Mouse (Mus musculus): ENCODE measurements at regions not wholly inside any gene's neighbourhood (a gene's known extent, or its start where the extent isn't known, plus 50 kb on each side); places are given as distances from the start of the nearest gene placed in this dataset.
"Not testable (repeated sequence)": the region's sequence is repeated elsewhere in the genome, so short reads cannot be mapped to it uniquely, and the experiment has no call there.

DNA sequence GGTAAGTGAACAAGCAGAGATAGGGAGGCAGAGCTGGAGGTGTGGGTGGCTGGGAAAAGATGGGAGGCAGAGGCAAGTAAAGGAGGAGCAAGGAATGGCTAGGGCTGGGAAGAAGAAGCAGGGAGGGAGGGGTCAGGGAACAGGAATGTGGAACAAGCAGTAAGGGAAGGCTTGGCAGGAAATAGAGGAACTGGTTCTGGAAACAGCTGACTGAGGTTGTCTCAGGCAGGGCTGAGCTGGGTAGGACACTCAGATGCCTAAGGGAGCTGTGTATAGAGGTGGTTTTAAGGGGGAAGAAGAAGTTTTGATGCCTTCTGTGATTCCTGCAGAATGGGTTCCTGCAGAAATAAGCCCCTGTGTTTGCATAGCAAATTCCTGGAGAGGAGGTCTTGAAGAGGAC, 92.7 kb downstream of the Nucb2 start:
- no peak for DNase-seq (ENCODE audit: low spot score)

DNA sequence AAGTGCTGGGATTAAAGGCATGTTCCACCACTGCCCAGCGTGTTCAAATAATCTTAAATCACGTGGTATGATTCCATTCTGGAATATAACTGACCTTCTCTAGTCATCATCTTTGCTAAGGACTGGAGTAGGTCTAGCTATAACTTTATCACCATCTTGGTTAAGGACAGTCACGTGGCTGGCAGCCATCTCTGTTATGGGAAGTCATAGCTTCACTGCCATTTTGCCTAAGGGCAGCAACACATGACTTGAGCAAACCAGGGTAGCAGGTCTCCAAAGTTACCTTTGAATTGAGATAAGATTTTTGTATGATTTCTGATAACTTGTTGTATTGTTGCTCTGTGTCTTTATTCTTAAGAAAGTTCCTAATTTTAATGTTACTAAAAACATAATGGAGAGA, 96.2 kb downstream of the Nucb2 start:
- DNase-seq (ENCODE audit: low spot score): no peak

DNA sequence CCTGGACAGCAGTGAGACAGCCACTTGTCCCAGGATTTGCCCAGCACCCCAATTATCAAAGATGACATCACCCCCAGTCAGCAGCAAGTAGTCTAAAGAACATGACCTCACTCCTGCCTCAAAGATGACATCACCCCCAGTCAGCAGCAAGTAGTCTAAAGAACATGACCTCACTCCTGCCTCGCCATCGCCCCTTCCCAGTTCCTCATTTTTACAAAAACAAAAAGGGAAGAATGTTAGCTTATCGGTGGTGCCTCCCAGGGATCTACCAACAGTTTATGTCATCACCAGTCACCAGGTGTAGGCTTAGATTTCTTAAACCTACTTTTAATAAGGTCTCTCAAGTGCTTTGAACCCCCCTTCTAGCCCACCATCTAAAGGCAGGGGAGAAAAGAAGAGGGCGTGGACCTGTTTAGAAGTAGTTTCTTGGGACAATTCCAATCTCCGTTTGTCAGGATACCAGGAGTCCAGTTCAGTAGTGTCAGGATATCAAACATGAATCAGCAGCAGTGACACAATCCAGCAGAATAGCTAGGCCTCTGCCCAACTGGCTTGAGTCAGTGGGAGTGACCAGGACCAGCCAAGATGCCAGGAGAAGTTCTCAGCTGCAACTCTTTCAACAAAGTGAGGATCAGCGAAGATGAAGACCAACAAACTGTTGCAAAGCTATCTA, 99.1 kb downstream of the Nucb2 start:
- no peak for DNase-seq (ENCODE audit: low spot score)

DNA sequence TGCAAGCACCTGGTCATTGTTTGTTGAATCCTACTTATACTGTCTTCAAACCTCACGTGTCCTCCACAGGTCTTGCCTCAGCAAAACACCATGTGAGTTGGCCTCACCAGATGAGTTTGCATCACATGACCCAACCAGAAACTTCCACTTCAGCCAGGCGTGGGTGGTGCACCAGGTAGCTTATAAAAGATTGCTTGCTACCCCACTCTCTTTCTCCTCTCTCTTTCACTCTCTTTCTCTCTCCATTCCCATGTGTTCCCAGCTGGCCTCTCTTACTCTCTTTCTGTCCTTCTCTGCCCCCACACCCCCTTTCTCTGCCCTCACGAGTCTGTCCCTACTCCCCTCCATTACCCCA, 99.6 kb downstream of the Nucb2 start:
- DNase-seq (ENCODE audit: low spot score): no peak

DNA sequence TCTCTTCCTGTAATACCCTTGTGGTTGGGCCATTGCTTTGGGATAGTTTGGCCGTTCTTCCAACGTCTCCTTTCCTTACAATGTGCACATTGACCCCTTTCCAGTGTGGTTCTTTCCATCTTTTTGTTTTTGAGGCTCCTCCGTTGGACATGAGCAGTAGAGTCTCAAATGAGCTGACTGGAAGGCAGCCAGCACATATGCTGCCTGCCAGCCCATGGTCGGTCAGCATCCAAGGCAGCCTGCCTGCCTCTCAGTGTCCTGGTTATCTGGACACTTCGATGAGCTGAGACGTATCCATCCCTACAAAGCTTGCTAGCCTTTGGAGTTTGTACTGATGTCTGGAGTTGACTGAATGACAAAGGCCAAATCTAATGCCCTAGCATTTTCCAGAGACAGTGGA, 102.1 kb downstream of the Nucb2 start:
- DNase-seq (ENCODE audit: low spot score): no peak

DNA sequence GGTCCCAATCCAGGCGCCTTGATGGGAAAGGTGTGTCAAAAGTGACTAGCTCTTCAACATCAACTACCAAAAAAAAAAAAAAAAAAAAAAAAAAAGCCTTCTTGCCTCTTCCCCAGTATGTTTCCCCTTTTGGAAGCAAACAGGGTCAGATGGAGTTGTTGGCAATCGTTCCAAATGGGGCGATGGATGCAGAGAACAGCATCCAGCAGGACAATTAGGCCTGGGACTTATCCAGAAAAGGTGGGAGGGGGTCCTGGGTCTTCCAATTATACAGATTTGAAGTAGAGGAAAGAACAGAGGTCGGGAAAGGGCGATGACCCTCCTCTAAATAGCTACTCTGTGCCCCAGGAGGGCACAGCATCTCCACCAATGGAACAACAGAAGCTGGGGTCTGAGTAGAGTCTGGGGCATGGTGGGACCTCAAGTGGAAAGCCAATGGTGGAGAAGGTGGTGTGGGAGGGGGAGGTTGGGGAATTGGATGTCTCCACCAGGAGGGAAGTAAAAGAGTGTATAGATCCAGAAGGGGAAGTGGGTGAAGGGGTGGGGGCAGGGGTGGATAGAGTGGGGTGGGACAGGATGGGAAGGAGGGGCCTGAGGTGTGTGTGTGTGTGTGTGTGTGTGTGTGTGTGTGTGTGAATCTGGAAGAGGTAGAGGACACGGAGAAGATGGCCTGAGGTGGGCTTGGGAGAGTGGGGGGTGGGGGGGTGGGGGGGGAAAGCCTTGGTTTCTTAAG, 102.7 kb downstream of the Nucb2 start:
- DNase-seq (ENCODE audit: low spot score): no peak

DNA sequence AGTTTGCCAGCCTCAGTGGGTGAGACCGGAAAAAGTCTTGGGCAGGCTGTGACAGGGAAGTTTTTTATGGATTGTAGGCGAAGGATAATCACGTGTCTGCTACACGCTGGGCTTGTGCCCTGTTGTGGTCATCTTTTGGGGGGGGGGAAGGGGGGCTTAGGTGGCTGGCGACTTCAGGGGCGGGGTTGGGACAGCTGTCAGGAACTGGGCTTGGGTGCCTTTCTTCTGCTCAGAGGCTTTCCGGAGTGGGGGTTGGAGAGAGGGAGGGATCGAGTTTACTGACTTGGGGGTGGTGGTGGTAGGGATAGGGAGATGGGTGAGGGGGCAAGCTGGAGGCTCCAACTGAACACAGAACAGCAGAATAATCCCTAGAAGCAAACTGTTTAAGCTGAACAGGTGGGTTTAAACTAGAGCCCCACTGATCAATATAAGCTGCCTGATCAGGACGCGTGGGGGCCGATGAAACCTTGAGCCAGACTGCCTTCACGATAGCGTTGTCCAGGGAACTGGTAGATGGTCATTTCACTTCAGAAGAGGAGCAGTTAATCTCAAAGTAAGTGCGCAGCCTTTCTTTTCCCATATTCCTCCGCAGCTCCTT, 103.6 kb downstream of the Nucb2 start:
- DNase-seq (ENCODE audit: low spot score): no peak

DNA sequence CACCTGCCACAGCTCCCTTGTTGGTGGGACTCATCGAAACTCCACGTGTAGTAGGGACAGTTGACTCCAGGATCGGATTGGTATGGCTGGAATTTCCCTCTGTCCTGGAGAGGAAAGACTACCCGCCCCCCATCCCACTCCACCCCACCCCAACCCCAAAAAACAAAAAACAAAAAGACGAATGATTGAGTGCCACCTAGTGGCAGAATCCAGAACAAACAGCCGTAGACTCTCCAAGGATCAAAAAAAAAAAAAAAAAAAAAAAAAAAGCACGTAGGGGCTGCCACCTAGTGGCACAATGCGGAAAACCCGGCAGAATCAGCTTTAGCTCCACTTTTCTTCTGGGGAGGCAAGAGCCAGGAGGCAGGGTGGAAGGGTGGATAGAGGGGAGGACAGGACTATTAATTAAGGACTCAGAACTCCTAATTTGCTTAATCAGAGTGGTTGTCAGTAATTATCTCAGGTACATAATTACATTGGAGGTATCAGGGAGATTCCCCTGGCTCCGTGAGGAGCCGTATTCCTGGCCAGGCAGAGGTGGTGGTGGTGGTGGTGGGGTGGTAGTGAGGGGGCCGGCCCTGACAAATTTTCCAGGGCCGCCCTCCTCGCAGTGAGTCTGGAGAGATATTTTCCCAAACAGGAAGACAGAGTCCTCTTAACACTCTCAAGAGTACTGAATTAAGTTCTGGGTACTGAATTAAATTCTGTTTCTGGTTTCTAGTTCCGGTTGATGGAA, 104.3 kb downstream of the Nucb2 start:
- DNase-seq (ENCODE audit: low spot score): peak; percentile 11

DNA sequence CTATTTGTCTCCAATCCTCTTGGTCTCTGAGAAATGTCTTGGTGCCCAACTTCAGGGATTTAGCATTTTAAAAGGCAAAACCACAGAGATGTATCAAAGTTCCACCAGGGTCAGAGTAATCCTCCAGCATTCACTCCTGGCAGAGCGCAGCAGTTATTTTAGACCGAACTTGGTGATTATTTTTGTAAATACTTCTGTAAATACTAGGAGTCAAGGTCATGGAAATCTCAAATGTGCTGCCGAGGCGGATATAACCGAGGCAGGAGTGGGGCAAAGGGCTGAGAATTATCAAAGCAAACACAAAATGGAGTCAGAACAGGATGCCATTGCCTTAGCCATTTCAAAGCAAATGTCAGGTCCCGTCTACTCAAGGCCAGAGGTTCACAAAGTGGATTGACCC, 105.2 kb downstream of the Nucb2 start:
- DNase-seq (ENCODE audit: low spot score): no peak

DNA sequence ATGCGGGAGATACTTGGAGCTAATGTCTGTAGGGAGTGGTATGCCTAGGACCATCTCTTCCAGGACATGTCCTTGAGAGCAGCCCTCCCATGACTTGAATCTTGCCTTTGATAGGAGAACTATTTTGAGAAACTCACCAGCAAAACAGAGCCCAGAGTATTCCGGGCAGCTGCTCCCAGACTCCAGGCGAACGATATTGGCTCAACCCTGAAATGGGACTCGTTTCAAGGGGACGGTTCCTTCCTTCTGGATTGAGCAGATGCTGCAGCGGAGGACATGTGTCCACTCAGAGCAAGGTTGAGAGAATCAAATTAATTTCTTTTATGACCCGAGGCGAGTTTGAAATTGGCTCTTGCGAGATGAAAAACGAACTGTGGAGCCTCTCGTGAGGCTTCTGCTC, 105.7 kb downstream of the Nucb2 start:
- DNase-seq (ENCODE audit: low spot score): no peak

DNA sequence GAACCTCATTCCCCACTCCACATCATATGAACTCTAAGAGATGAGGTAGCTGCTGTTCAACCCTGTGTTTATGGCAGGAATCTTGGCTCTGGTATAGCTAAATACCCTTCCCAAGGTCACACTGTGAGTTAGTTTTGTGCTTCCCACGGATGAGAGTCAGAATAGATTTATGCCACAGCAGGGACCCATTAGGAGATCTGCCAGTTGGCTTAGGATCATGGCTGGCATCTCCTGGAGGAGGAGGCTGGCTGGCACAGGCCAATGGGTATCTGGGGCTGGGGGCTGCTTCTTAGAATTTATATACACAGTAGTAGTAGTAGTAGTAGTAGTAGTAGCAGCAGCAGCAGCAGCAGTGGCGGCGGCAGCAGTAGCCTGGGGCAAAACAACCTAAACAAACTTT, 111.8 kb downstream of the Nucb2 start:
- no peak for DNase-seq (ENCODE audit: low spot score)

DNA sequence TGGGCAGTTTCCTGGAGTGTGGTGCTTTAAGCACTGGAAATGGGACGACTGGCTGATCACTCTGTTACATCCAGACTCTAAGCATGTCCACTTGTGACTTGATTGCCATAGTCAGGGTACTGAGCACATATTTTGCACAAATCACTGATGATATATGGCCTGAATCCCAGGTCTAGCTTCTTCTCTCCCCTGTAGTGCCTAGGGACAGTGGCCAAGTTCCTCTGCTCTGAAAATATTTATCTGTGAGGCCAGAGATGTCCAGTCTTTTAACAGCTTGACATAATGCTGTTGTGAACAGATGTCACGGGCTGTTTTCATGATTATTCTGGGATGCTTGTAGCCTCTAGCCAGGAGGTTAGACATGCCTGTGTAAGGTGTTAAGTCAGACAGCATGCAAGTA, 115.5 kb downstream of the Nucb2 start:
- DNase-seq (ENCODE audit: low spot score): no peak

DNA sequence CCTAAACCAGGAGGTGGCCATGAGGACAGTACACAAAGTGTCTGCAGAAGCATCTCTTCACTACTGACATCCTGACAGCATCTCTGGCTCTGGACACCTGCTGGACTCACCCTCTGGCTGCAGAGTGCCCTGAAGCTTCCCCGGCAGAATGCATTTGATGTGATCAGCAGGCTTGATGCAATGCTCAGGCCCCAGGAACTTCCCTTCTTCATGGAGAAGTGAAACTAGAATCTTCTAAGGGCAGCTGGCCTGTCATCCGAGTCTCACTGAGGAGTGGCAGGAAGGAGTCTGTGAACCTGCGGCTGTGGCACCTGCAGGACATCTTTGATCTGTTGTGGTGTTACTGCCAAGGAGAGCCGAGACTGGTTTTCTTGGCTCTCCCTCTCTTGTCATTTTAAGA, 116.2 kb downstream of the Nucb2 start:
- no peak for DNase-seq (ENCODE audit: low spot score)

DNA sequence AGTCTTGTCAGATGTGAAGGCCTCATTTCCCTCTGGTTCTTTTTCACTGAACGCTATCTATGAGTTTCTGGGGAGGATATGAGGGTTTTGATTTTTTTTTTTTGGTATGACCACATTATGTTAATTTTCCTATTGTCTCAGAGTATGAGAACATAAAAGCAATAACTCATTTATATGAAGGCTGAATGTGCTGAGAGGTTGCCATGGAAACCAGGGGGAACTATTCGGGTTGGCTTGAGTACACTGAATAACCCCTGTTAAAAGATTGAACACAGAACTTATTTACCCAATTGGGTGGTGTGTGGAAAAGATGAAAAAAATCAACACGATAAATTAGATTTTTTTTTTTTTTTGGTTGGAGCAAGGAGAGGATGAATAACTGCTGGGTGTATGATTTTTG, 129.0 kb downstream of the Nucb2 start:
- no peak for DNase-seq (ENCODE audit: low spot score)

DNA sequence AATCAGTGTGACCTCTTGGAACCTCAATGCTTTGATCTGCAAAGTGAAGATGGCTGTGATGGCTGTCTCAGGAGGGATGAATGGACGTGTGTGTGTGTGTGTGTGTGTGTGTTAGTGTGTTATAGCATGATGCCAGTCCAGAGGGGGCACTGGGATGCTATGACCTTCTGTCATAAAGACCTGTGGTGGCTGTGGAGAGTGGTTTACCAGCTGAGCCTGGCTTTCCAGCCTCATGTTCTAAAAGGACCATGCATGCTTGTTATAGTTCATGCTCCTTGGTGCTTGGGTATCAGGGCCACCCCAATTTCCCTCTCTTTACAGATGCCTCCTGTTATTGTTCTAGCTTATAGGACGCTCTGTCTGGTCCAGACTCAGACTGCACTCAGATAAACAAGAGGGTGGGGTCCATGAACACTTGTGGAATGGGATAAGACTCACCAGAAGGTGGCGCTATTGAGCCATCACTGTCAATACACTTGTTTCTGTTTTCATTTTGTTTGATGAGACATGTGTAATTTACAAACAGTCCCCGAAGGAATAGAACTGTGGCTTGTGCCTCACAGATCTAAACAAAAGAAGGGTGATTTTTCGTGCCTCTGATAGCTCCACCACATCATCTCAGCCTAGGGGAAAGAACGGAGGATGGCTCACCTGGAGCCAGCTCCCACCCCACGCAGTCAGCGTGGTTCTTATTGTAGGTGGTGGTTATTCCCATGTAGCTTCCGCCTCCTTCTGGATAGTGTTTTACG, 140.9 kb downstream of the Nucb2 start:
- peak; percentile 50 for DNase-seq (ENCODE audit: low spot score)

DNA sequence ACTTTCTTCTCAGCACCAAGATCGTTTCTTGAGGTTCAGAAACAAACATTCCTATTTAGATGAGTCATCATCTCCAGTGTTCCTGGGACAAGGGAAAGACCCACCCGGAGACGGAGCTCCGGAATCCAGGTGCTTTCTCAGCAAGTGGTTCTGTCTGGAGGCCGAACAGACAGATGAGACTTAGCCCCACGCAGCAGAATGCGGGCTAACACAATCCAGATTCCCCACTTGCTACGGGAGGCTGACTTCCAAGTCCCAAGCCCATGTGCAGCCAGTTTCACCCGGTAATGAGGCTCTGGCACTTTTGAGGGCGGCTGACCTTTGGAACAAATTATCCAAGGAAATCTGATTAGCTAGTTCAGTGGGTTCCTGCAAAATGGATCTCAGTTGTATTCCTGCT, 150.3 kb downstream of the Nucb2 start:
- no peak for DNase-seq (ENCODE audit: low spot score)

DNA sequence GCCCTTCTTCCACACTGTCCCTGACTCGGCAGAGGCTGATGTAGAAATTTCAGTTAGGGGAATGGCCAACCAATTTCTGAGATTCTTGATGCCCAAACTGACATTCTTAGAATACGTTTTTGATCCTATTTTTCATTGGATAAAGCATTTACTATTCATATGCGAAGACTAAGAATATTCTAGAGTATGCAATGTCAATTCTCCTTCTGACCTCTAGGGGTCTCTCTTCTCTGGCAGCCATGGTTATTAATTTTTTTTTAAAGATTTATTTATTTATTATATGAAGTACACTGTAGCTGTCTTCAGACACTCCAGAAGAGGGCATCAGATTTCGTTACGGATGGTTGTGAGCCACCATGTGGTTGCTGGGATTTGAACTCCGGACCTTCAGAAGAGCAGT, 152.9 kb downstream of the Nucb2 start:
- not testable (repeated sequence) for DNase-seq (ENCODE audit: low spot score)

DNA sequence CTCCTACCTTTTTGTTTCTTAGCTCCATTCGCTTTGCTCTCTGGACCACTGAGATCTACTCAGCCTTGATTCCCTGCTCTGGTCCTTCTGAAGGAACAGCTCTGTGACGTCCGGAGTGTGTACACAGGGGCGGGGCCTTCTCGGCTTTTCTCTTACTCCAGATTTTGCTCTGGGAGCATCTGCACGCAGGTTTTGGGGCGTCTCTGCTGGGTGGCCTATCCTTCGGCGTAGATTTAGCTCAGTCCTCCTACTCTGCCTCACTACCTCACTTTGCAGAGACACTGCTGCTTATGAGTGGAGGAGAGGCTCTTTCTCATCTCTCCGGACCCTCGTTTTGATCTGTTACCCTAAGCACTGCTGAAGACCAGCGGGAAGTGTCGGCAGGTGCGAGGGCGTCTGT, 161.4 kb downstream of the Nucb2 start:
- DNase-seq (ENCODE audit: low spot score): no peak

DNA sequence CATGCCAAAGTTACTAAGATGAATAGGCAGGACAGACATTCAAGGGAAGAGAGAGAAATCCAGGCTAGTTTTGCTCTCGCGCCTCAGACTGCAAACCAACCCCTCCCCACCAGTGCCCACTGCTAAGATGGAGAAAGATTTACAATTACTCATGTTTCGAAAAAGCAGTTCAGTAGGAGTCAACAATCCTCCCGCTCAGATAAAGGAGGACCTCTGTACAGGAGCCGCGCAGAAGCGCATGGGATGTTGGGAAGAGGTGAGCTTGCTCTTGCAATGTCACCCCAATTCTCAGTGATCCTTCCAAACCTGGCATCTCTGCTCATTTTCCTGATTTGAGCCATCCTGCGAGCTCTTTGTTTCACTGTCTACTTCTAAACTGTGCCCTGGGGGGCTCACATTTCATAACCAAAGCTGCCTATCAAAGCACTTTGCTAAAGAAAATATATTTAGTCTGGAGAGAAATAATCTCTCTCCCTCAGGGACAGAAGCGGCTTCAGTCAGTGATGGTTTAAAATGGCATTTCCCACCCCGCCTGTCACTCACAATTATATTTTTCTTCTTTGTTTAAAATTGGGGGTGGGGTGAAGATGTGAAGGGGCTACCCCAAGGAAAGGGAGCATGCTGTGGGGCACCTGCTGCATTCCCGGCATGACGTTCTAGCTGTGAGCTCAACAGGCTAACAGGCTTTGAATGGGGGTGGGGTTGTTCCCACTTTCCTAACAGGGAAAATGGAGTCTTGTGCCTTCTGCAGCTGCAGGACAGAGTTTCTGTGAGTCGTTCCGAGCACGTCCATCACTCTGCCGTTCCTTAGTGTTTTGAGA, 170.2 kb downstream of the Nucb2 start:
- DNase-seq (ENCODE audit: low spot score): no peak

DNA sequence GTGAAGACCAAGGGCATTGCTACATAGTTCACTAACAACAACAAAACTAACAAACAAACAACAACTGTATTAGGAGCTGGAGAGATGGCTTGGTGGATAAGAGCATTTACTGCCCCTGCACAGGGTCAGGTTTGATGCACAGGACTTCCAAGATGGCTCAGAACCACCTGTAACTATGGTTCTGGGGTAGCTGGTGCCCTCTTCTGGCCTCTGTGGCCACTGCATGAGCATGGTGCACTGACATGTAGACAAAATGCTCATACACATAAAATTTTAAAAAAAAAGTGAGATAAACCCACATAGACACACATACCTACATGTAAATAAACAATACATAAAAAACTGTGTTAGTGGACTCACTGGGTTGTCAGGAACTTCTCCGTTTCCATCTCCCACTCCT, 172.5 kb downstream of the Nucb2 start:
- DNase-seq (ENCODE audit: low spot score): no peak

DNA sequence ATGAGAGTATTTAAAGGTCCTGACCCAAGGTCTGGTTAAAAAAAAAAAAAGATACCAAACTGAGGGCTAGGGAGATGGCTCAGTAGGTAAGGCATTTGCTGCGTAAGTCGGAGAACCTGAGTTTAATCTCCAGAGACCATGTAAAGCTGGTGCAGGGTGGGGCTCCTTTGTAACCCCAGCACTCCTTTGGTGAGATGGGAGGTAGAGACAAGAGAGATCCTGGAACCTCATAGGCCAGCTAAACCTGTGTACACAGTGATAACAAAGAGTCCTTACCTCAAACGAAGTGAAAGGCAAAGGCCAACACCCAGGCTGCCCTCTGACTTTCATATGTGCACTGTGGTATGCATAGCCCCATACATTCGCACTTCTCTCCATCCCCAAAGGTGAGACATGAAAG, 175.0 kb downstream of the Nucb2 start:
- DNase-seq (ENCODE audit: low spot score): no peak
